Mouse (Mus musculus) forebrain, embryonic 11.5 days (tissue): Measurements from ENCODE around the gene Col1a2. TPM values are rescaled to one million over a fixed set of nuclear protein-coding genes. Genes with fewer than 3 reads are reported as not detected.

Experiments
- ATAC-seq: fragments of 200-750 bp; cut with Nextera tagmentation; replicated peaks from 2 replicates; pipeline ENCODE4 v1.8.0; 2017; ENCODE audit warnings: moderate TSS enrichment; ENCODE audit not compliant: low FRiP score
- DNase-seq: peaks from one replicate; pipeline ENCODE4 v3.0.0-alpha.2; 2017; ENCODE audit warnings: low spot score
- H3K27ac ChIP-seq: fragments of 300-500 bp; sonication (generic); 2 replicates; pipeline ENCODE4 v1.5.1; 2014; ENCODE audit warnings: low read depth, low read length
- H3K27me3 ChIP-seq: fragments of 300-500 bp; sonication (generic); 2 replicates; pipeline ENCODE4 v1.6.1; 2014; ENCODE audit warnings: mild to moderate bottlenecking, low read length, mixed read lengths; ENCODE audit not compliant: control insufficient read depth, insufficient read depth
- H3K36me3 ChIP-seq: fragments of 300-500 bp; sonication (generic); 2 replicates; pipeline ENCODE4 v1.6.1; 2014; ENCODE audit warnings: mild to moderate bottlenecking, low read length, moderate library complexity, mixed read lengths; ENCODE audit not compliant: control insufficient read depth, insufficient read depth
- H3K4me1 ChIP-seq: fragments of 300-500 bp; sonication (generic); replicated peaks from 2 replicates; pipeline ENCODE4 v1.6.1; 2014; ENCODE audit warnings: low read length, mixed read lengths; ENCODE audit not compliant: control insufficient read depth, insufficient read depth
- H3K4me2 ChIP-seq: fragments of 300-500 bp; sonication (generic); 2 replicates; pipeline ENCODE4 v1.6.1; 2014; ENCODE audit warnings: low read depth, mild to moderate bottlenecking, low read length, moderate library complexity, mixed read lengths; ENCODE audit not compliant: severe bottlenecking
- H3K4me3 ChIP-seq: fragments of 300-500 bp; sonication (generic); 2 replicates; pipeline ENCODE4 v1.5.1; 2014; ENCODE audit warnings: low read depth, low read length
- H3K9ac ChIP-seq: fragments of 300-500 bp; sonication (generic); 2 replicates; pipeline ENCODE4 v1.6.1; 2014; ENCODE audit warnings: low read length
- H3K9me3 ChIP-seq: fragments of 300-500 bp; sonication (generic); 2 replicates; pipeline ENCODE4 v1.6.1; 2016; ENCODE audit warnings: low read length, mixed read lengths; ENCODE audit not compliant: control insufficient read depth
- WGBS: fragments of 180-500 bp; shearing (Covaris S2); extraction: QIAGEN DNeasy Blood & Tissue Kit; methylation state at CpG from one replicate; pipeline ENCODE4 v1.1.7; 2014; 5-methylcytosine and 5-hydroxymethylcytosine counted together
- polyA plus RNA-seq: library from polyadenylated mRNA; unstranded; fragments of >200 nt; fragmentation: Nextera tagmentation; extraction: Ambion mirVana; gene quantifications from 2 replicates; pipeline ENCODE4 v1.2.1, GENCODE M21; 2014

Gene Col1a2
- polyA plus RNA-seq, 1 experiment from 2014 or later = 140 TPM

GRCm38 (mm10) chr6:4534462-4535079 lies 30.0 kb downstream of the Col1a2 start:
- no peak for ATAC-seq
- WGBS = 72% methylated on average over 8 of the region's 8 CpGs

GRCm38 (mm10) chr6:4541926-4542715 lies 37.5 kb downstream of the Col1a2 start:
- H3K27me3 ChIP-seq = no peaks in the 10 kb centered on the region
- no peak overlapping the region for H3K4me2 ChIP-seq
- DNase-seq (no peak), ATAC-seq (no peak)
- no peaks in the 10 kb centered on the region for H3K36me3 ChIP-seq
- no peak overlapping the region for H3K27ac ChIP-seq
- no peaks in the 10 kb centered on the region for H3K9me3 ChIP-seq
- no peak overlapping the region for H3K4me3 ChIP-seq
- H3K9ac ChIP-seq = no peak overlapping the region
- no peaks in the 10 kb centered on the region for H3K4me1 ChIP-seq
- 87% methylated on average over 7 of the region's 7 CpGs for WGBS

More at GRCm38 (mm10) chr6:4534462-4535079, 30.0 kb downstream of the Col1a2 start:
- Histone ChIP-seq H3K27me3 (no peaks in the 10 kb centered on the region), H3K4me1 (no peaks in the 10 kb centered on the region), H3K4me3 (no peak overlapping the region), H3K9ac (no peak overlapping the region), H3K9me3 (no peaks in the 10 kb centered on the region), H3K4me2 (no peak overlapping the region), H3K27ac (no peak overlapping the region), H3K36me3 (no peaks in the 10 kb centered on the region)
- DNase-seq = no peak

GRCm38 (mm10) chr6:4544554-4544953 lies 39.9 kb downstream of the Col1a2 start:
- H3K4me3 ChIP-seq = no peak overlapping the region
- H3K4me1 ChIP-seq = no peaks in the 10 kb centered on the region
- 50% methylated on average over 6 of the region's 6 CpGs for WGBS
- no peaks in the 10 kb centered on the region for H3K36me3 ChIP-seq
- no peak overlapping the region for H3K9ac ChIP-seq
- peak; percentile 65 for DNase-seq
- no peak for ATAC-seq
- no peaks in the 10 kb centered on the region for H3K9me3 ChIP-seq
- H3K27me3 ChIP-seq = no peaks in the 10 kb centered on the region
- H3K27ac ChIP-seq = no peak overlapping the region
- H3K4me2 ChIP-seq = no peak overlapping the region

GRCm38 (mm10) chr6:4545727-4546126 lies 41.1 kb downstream of the Col1a2 start:
- Histone ChIP-seq H3K4me2 (no peak overlapping the region), H3K9ac (no peak overlapping the region), H3K9me3 (no peaks in the 10 kb centered on the region), H3K4me3 (no peak overlapping the region), H3K4me1 (no peaks in the 10 kb centered on the region), H3K36me3 (no peaks in the 10 kb centered on the region), H3K27me3 (no peaks in the 10 kb centered on the region), H3K27ac (no peak overlapping the region)
- WGBS = 62% methylated on average over 8 of the region's 8 CpGs
- ATAC-seq = no peak
- peak; percentile 71 for DNase-seq

- H3K4me1 ChIP-seq = no peaks in the 10 kb centered on the region
- no peak overlapping the region for H3K27ac ChIP-seq
- no peak overlapping the region for H3K4me3 ChIP-seq
- no peak overlapping the region for H3K9ac ChIP-seq
- no peaks in the 10 kb centered on the region for H3K9me3 ChIP-seq
- H3K4me2 ChIP-seq = no peak overlapping the region
- ATAC-seq (no peak), DNase-seq (no peak)
- H3K36me3 ChIP-seq = no peaks in the 10 kb centered on the region
- no peaks in the 10 kb centered on the region for H3K27me3 ChIP-seq
- WGBS = 77% methylated on average over 4 of the region's 4 CpGs
These were observed 44.3 kb downstream of the Col1a2 start for GRCm38 (mm10) chr6:4548894-4549293.

GRCm38 (mm10) chr6:4549846-4550548 lies 45.4 kb downstream of the Col1a2 start:
- Histone ChIP-seq H3K36me3 (no peaks in the 10 kb centered on the region), H3K4me2 (no peak overlapping the region), H3K27me3 (no peaks in the 10 kb centered on the region), H3K4me3 (no peak overlapping the region), H3K27ac (no peak overlapping the region), H3K9ac (no peak overlapping the region), H3K9me3 (no peaks in the 10 kb centered on the region), H3K4me1 (no peaks in the 10 kb centered on the region; the same call in 1 of the 2 replicates)
- ATAC-seq (no peak), DNase-seq (no peak)
- WGBS = 74% methylated on average over 11 of the region's 11 CpGs

GRCm38 (mm10) chr6:4550549-4550915 lies 45.9 kb downstream of the Col1a2 start:
- 55% methylated on average over 1 of the region's 1 CpGs for WGBS
- no peak for ATAC-seq

GRCm38 (mm10) chr6:4555366-4555765 lies 50.8 kb downstream of the Col1a2 start:
- Histone ChIP-seq H3K27ac (no peak overlapping the region), H3K9ac (no peak overlapping the region), H3K4me2 (no peak overlapping the region), H3K4me3 (no peak overlapping the region), H3K36me3 (no peaks in the 10 kb centered on the region), H3K9me3 (no peaks in the 10 kb centered on the region), H3K4me1 (no peaks in the 10 kb centered on the region; the same call in 1 of the 2 replicates), H3K27me3 (no peaks in the 10 kb centered on the region)
- WGBS = 73% methylated on average over 6 of the region's 6 CpGs
- no peak for DNase-seq
- no peak for ATAC-seq

More at GRCm38 (mm10) chr6:4550549-4550915, 45.9 kb downstream of the Col1a2 start:
- Histone ChIP-seq H3K36me3 (no peaks in the 10 kb centered on the region), H3K4me1 (no peaks in the 10 kb centered on the region; the same call in 1 of the 2 replicates), H3K9ac (no peak overlapping the region), H3K9me3 (no peaks in the 10 kb centered on the region), H3K27ac (no peak overlapping the region), H3K4me2 (no peak overlapping the region), H3K4me3 (no peak overlapping the region), H3K27me3 (no peaks in the 10 kb centered on the region)
- DNase-seq = no peak
